Mouse (Mus musculus) G1E (cell line): ENCODE data around the gene Boll.

ENCODE experiments used
- CTCF ChIP-seq: IDR thresholded peaks from 2 replicates; pipeline ENCODE4 v1.5.1; 2012; ENCODE audit warnings: low read depth, low read length, inconsistent platforms, mixed read lengths
- GATA1 ChIP-seq: IDR thresholded peaks from 2 replicates; pipeline ENCODE4 v1.6.1; 2012; ENCODE audit warnings: borderline replicate concordance, low read length, inconsistent platforms, mixed read lengths
- TAL1 ChIP-seq: conservative IDR thresholded peaks from 2 replicates; pipeline ENCODE4 v1.6.1; 2012; ENCODE audit warnings: low read depth, low read length, inconsistent platforms, mixed read lengths

- TF ChIP-seq GATA1 (no peak), CTCF (no peak), TAL1 (no peak)
These were observed 140.2 kb downstream of the Boll start for GRCm38 (mm10) chr1:55223026-55223425.
